Mouse (Mus musculus): ENCODE measurements around the gene Pard3b. TPM values are rescaled to one million over a fixed set of nuclear protein-coding genes. Genes with fewer than 3 reads are reported as not detected.

Gene Pard3b
- total and polyA plus RNA-seq, 3 experiments = 2.2 to 13.9 (median 13.8) TPM

- Histone ChIP-seq H3K4me3 (no peak overlapping the region), H3K36me3 (ENCODE audit: control insufficient read depth, insufficient read depth, low read length) (no peaks in the 10 kb centered on the region), H3K27me3 (ENCODE audit: control insufficient read depth, insufficient read depth, low read length) (no peaks in the 10 kb centered on the region), H3K27ac (no peak overlapping the region), H3K79me2 (replicated peaks; ENCODE audit: control insufficient read depth, insufficient read depth, low read length) (no peaks in the 10 kb centered on the region), H3K9ac (ENCODE audit: low read depth, low read length) (no peak overlapping the region), H3K4me1 (ENCODE audit: control insufficient read depth, insufficient read depth, low read length) (no peaks in the 10 kb centered on the region; the same call in 1 of the 2 replicates)
- WGBS = 93% methylated on average over 4 of the region's 4 CpGs
- intact Hi-C loops (cut with DNase I) = no loop called here
- no peak for TF ChIP-seq EP300 (IDR thresholded peaks at IDR 0.05; ENCODE audit: insufficient read depth, low read depth, low read length)
- TF ChIP-seq CTCF (IDR thresholded peaks at IDR 0.05) = no peak
- no peak for TF ChIP-seq POLR2A (IDR thresholded peaks at IDR 0.05; ENCODE audit: insufficient read depth, low read depth, low read length)
- no peak for DNase-seq
Observed at GRCm38 (mm10) chr1:62081129-62081528, 442.5 kb downstream of the Pard3b start.

DNA sequence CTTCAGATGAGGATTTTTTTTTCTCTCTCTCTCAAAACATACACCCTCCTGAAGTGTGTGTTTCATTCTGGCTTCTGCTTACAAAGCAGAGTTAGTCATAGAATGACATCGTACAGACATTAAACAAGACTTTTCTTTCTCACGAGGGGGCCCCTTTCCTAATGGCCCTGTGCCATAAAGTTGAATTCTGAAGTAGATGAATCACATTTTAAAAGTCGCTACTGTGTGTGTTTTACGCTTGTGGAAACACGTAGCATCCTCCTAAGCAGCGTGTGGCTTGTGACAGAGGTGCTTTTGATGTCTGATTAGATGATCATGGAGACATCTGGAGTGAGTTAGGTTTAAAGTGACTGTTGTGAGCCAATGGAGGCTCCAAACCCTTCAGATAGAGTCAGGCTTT lies 447.4 kb downstream of the Pard3b start:
- Histone ChIP-seq H3K4me1 (ENCODE audit: control insufficient read depth, insufficient read depth, low read length) (no peaks in the 10 kb centered on the region; the same call in 1 of the 2 replicates), H3K27ac (no peak overlapping the region), H3K27me3 (ENCODE audit: control insufficient read depth, insufficient read depth, low read length) (no peaks in the 10 kb centered on the region), H3K36me3 (ENCODE audit: control insufficient read depth, insufficient read depth, low read length) (no peaks in the 10 kb centered on the region), H3K4me3 (no peak overlapping the region), H3K79me2 (replicated peaks; ENCODE audit: control insufficient read depth, insufficient read depth, low read length) (no peaks in the 10 kb centered on the region), H3K9ac (ENCODE audit: low read depth, low read length) (no peak overlapping the region)
- DNase-seq = no peak
- intact Hi-C loops (cut with DNase I) = no loop called here
- TF ChIP-seq EP300 (IDR thresholded peaks at IDR 0.05; ENCODE audit: insufficient read depth, low read depth, low read length) (no peak), CTCF (IDR thresholded peaks at IDR 0.05) (no peak), POLR2A (IDR thresholded peaks at IDR 0.05; ENCODE audit: insufficient read depth, low read depth, low read length) (no peak)
- WGBS = 47% methylated on average over 6 of the region's 6 CpGs

DNA sequence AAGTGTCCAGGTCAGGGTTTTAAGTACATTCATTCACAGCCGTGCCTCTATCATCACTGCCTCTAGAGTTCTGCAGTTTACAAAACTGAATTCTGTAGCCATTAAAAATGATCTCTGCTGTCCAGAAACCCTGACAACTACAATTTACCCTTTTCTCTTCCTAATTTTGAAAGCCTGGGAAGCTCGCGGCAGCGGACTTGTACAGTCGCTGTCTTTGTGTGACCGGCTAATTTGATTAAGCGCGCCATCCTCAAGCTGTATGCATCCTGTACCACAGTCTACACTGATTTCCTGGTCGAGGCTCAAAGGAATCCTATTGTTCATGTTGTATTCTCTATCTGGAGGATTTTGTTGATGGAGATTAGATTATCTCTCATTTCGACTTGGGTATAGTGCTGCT lies 448.8 kb downstream of the Pard3b start:
- no peak overlapping the region for H3K27ac ChIP-seq
- no peak for DNase-seq
- H3K36me3 ChIP-seq (ENCODE audit: control insufficient read depth, insufficient read depth, low read length) = no peaks in the 10 kb centered on the region
- WGBS = 87% methylated on average over 10 of the region's 10 CpGs
- no peaks in the 10 kb centered on the region for H3K27me3 ChIP-seq (ENCODE audit: control insufficient read depth, insufficient read depth, low read length)
- H3K4me1 ChIP-seq (ENCODE audit: control insufficient read depth, insufficient read depth, low read length) = no peaks in the 10 kb centered on the region; the same call in 1 of the 2 replicates
- H3K4me3 ChIP-seq = no peak overlapping the region
- no peaks in the 10 kb centered on the region for H3K79me2 ChIP-seq (replicated peaks; ENCODE audit: control insufficient read depth, insufficient read depth, low read length)
- H3K9ac ChIP-seq (ENCODE audit: low read depth, low read length) = no peak overlapping the region
- TF ChIP-seq POLR2A (IDR thresholded peaks at IDR 0.05; ENCODE audit: insufficient read depth, low read depth, low read length) (no peak), CTCF (IDR thresholded peaks at IDR 0.05) (no peak), EP300 (IDR thresholded peaks at IDR 0.05; ENCODE audit: insufficient read depth, low read depth, low read length) (no peak)
- intact Hi-C loops (cut with DNase I) = no loop called here

- no peak for DNase-seq
- Histone ChIP-seq H3K27ac (no peak overlapping the region), H3K4me1 (ENCODE audit: control insufficient read depth, insufficient read depth, low read length) (no peaks in the 10 kb centered on the region), H3K9ac (ENCODE audit: low read depth, low read length) (no peak overlapping the region), H3K79me2 (replicated peaks; ENCODE audit: control insufficient read depth, insufficient read depth, low read length) (no peaks in the 10 kb centered on the region), H3K36me3 (ENCODE audit: control insufficient read depth, insufficient read depth, low read length) (no peaks in the 10 kb centered on the region), H3K4me3 (no peak overlapping the region), H3K27me3 (ENCODE audit: control insufficient read depth, insufficient read depth, low read length) (no peaks in the 10 kb centered on the region)
- intact Hi-C loops (cut with DNase I) = no loop called here
- 64% methylated on average over 7 of the region's 7 CpGs for WGBS
- TF ChIP-seq EP300 (IDR thresholded peaks at IDR 0.05; ENCODE audit: insufficient read depth, low read depth, low read length) = no peak
- TF ChIP-seq POLR2A (IDR thresholded peaks at IDR 0.05; ENCODE audit: insufficient read depth, low read depth, low read length) = no peak
- TF ChIP-seq CTCF (IDR thresholded peaks at IDR 0.05) = no peak
Observed at GRCm38 (mm10) chr1:62094885-62095284, 456.3 kb downstream of the Pard3b start.

GRCm38 (mm10) chr1:62122426-62122825 lies 483.8 kb downstream of the Pard3b start:
- Histone ChIP-seq H3K4me3 (no peak overlapping the region), H3K79me2 (replicated peaks; ENCODE audit: control insufficient read depth, insufficient read depth, low read length) (no peaks in the 10 kb centered on the region), H3K27me3 (ENCODE audit: control insufficient read depth, insufficient read depth, low read length) (no peaks in the 10 kb centered on the region), H3K27ac (no peak overlapping the region), H3K36me3 (ENCODE audit: control insufficient read depth, insufficient read depth, low read length) (no peaks in the 10 kb centered on the region), H3K4me1 (ENCODE audit: control insufficient read depth, insufficient read depth, low read length) (no peaks in the 10 kb centered on the region), H3K9ac (ENCODE audit: low read depth, low read length) (no peak overlapping the region)
- 90% methylated on average over 1 of the region's 1 CpGs for WGBS
- intact Hi-C loops (cut with DNase I) = no loop called here
- no peak for DNase-seq
- TF ChIP-seq POLR2A (IDR thresholded peaks at IDR 0.05; ENCODE audit: insufficient read depth, low read depth, low read length) = no peak
- no peak for TF ChIP-seq CTCF (IDR thresholded peaks at IDR 0.05)
- no peak for TF ChIP-seq EP300 (IDR thresholded peaks at IDR 0.05; ENCODE audit: insufficient read depth, low read depth, low read length)

DNA sequence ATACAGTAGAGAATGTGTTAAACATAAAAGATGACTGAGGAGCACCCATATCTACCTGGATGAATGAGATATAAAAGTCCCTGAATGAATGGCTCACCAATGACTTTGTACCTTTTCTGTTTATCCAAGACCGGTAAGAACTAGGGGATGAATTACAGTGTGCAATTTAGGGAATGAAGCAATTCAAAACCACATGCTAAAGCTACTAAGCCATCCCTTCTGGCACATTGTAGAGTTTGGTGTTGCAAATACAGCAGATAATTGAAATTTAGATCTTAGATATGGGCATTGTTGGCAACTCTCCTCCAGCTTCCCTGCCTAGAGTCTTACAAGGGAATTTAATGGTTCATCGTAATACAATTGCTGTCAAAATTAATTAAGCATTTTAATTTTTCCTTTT lies 490.6 kb downstream of the Pard3b start:
- Histone ChIP-seq H3K4me3 (no peak overlapping the region), H3K27me3 (ENCODE audit: control insufficient read depth, insufficient read depth, low read length) (no peaks in the 10 kb centered on the region), H3K27ac (no peak overlapping the region), H3K79me2 (replicated peaks; ENCODE audit: control insufficient read depth, insufficient read depth, low read length) (no peaks in the 10 kb centered on the region), H3K4me1 (ENCODE audit: control insufficient read depth, insufficient read depth, low read length) (no peaks in the 10 kb centered on the region), H3K36me3 (ENCODE audit: control insufficient read depth, insufficient read depth, low read length) (no peaks in the 10 kb centered on the region), H3K9ac (ENCODE audit: low read depth, low read length) (no peak overlapping the region)
- no peak for TF ChIP-seq POLR2A (IDR thresholded peaks at IDR 0.05; ENCODE audit: insufficient read depth, low read depth, low read length)
- no peak for TF ChIP-seq CTCF (IDR thresholded peaks at IDR 0.05)
- TF ChIP-seq EP300 (IDR thresholded peaks at IDR 0.05; ENCODE audit: insufficient read depth, low read depth, low read length) = no peak
- DNase-seq = no peak
- 99% methylated on average over 2 of the region's 2 CpGs for WGBS
- intact Hi-C loops (cut with DNase I) = no loop called here
